Mouse (Mus musculus) neural tube, embryonic 13.5 days (tissue): ENCODE measurements at regions not wholly inside any gene's neighbourhood (a gene's known extent, or its start where the extent isn't known, plus 50 kb on each side); places are given as distances from the start of the nearest gene placed in this dataset.
A peak's percentile ranks its signal among the peaks of the same experiment; 100 is the strongest.

ENCODE experiments used
- ATAC-seq: fragments of 200-750 bp; cut with Nextera tagmentation; 2 replicates; pipeline ENCODE4 v1.8.0; 2017; ENCODE audit warnings: low read depth, mild to moderate bottlenecking, moderate TSS enrichment, moderate library complexity
- H3K27ac ChIP-seq: fragments of 300-500 bp; sonication (generic); replicated peaks from 2 replicates; pipeline ENCODE4 v1.5.1; 2015; ENCODE audit warnings: moderate library complexity, mild to moderate bottlenecking, inconsistent platforms
- H3K27me3 ChIP-seq: fragments of 300-500 bp; sonication (generic); 2 replicates; pipeline ENCODE4 v1.6.1; 2015; ENCODE audit warnings: mild to moderate bottlenecking, inconsistent platforms
- H3K36me3 ChIP-seq: fragments of 300-500 bp; sonication (generic); 2 replicates; pipeline ENCODE4 v1.6.1; 2015; ENCODE audit warnings: mild to moderate bottlenecking, inconsistent platforms
- H3K4me1 ChIP-seq: fragments of 300-500 bp; sonication (generic); replicated peaks from 2 replicates; pipeline ENCODE4 v1.6.1; 2015; ENCODE audit warnings: inconsistent platforms
- H3K4me2 ChIP-seq: fragments of 300-500 bp; sonication (generic); 2 replicates; pipeline ENCODE4 v1.6.1; 2015; ENCODE audit warnings: inconsistent platforms, mild to moderate bottlenecking, moderate library complexity
- H3K4me3 ChIP-seq: fragments of 300-500 bp; sonication (generic); 2 replicates; pipeline ENCODE4 v1.5.1; 2015; ENCODE audit warnings: mild to moderate bottlenecking, inconsistent platforms
- H3K9ac ChIP-seq: fragments of 300-500 bp; sonication (generic); 2 replicates; pipeline ENCODE4 v1.6.1; 2015; ENCODE audit warnings: moderate library complexity, mild to moderate bottlenecking, inconsistent platforms
- H3K9me3 ChIP-seq: fragments of 300-500 bp; sonication (generic); 2 replicates; pipeline ENCODE4 v1.6.1; 2016; ENCODE audit warnings: inconsistent platforms
- WGBS: fragments of 180-500 bp; shearing (Covaris S2); methylation state at CpG from one replicate; pipeline ENCODE4 v1.1.7; 2015; 5-methylcytosine and 5-hydroxymethylcytosine counted together

DNA sequence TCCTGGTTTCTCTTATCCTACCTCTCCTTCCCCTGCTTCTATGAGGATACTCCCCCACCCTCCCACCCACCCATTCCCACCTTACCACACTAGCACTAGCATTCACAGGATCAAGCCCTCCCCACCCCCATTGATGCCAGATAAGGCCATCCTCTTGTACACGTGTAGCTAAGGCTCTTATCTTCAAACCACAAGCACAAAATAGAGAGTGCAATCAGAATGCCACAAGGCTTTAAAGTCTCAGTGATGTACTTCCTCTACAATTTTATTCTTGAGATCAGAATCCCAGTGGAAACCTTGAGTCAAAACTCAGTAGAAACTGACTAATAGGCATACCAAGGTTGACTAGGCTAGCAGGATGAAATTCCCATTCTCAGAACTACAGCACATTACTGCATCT is 348.4 kb downstream of the Speer2 start:
- Histone ChIP-seq H3K27me3 (no peaks in the 10 kb centered on the region), H3K4me1 (no peaks in the 10 kb centered on the region), H3K9me3 (no peaks in the 10 kb centered on the region), H3K4me3 (no peak overlapping the region), H3K36me3 (no peaks in the 10 kb centered on the region), H3K9ac (no peak overlapping the region), H3K27ac (no peak overlapping the region), H3K4me2 (no peak overlapping the region)
- ATAC-seq, result no peak
- 68% methylated on average over 1 of the region's 1 CpGs for WGBS

DNA sequence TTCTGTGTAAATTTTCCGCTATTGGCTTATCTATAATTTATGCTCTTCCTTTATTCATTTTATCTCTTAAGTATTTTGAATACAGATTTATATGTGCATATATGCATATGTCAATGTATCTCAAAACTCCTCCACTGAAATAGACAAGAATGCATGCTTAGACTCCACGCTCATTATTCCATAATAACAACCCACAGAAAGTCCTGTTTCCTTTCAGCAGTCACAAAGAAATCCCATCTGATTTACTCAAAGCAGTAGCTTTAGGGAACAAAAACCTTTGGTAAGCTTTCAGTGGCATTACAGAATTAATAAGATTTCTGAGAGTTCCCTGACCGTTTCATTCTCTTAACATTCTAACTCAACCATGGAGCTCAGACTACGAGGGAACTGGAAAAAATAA is 386.2 kb downstream of the Speer2 start:
- no peaks in the 10 kb centered on the region for H3K27me3 ChIP-seq
- H3K9me3 ChIP-seq, result no peaks in the 10 kb centered on the region
- H3K36me3 ChIP-seq, result no peaks in the 10 kb centered on the region
- H3K4me1 ChIP-seq, result no peaks in the 10 kb centered on the region
- no peak overlapping the region for H3K9ac ChIP-seq
- no peak overlapping the region for H3K4me3 ChIP-seq
- WGBS, result 55% methylated on average over 4 of the region's 4 CpGs
- H3K27ac ChIP-seq, result no peak overlapping the region
- no peak overlapping the region for H3K4me2 ChIP-seq
- ATAC-seq, result no peak

DNA sequence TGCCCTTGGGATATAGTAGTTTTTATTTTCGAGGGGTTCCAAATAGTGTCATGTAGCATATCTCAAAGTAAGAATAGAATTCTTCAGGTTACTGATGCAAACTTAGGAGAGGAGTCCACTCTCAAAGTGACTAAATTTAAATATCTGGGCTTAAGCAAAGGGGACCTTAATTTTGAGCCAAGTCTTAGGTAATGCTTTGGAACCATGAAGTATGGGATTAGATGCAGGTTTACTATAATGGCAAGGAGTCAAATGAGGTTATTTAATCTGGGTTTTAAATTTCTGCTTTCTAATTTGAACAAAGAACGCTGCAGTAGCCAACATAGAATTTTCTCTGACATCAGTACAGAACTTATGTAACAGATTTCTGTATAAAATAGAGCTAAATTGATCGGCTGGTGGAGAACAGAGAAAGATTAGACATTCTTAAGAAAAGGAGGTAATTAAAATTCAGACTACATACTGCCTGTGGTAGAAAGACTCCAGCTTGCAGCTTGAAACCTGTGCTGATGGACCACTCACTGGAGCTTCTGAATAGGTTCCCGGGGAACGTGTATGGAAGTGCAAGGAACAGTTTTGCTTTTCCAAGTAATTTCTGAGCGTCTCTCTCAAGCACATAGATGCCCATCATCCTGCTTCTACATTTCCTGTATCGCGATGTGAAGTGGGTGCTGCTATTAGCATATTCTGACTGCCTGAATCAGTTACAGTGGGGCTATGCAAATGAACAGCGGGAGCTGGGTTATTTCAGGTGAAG is 394.3 kb downstream of the Speer2 start:
- H3K27ac ChIP-seq, result no peak overlapping the region
- no peaks in the 10 kb centered on the region for H3K9me3 ChIP-seq
- peak overlapping the region; percentile 43 for H3K4me2 ChIP-seq
- no peak overlapping the region for H3K9ac ChIP-seq
- no peak for ATAC-seq
- H3K4me3 ChIP-seq, result peak overlapping the region; percentile 25
- no peaks in the 10 kb centered on the region for H3K27me3 ChIP-seq
- WGBS, result 33% methylated on average over 9 of the region's 9 CpGs
- H3K36me3 ChIP-seq, result no peaks in the 10 kb centered on the region
- H3K4me1 ChIP-seq, result no peaks in the 10 kb centered on the region; the same call in 1 of the 2 replicates

DNA sequence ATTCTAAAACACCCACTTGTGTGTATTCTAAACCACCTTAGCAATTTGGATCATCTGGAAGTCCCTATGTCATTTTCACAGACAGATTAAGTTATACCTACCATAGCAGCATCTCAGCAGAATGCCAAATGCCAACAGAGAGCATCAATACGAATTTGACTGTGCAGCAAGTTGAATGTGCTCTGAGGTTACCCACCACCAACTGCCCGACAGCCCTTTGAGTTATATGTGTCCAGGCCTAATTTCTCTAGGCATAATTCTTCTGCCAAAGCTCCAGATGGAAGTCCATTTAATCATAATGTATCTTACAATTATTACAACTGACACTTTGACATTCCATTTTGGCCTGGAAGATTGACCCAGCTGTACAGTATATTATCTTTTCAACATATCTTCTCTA is 404.4 kb downstream of the Speer2 start:
- H3K4me3 ChIP-seq, result no peak overlapping the region
- H3K27ac ChIP-seq, result no peak overlapping the region
- H3K27me3 ChIP-seq, result no peaks in the 10 kb centered on the region
- H3K9me3 ChIP-seq, result no peaks in the 10 kb centered on the region
- H3K36me3 ChIP-seq, result no peaks in the 10 kb centered on the region
- H3K4me2 ChIP-seq, result no peak overlapping the region
- WGBS, result 70% methylated on average over 2 of the region's 2 CpGs
- ATAC-seq, result no peak
- H3K4me1 ChIP-seq, result no peaks in the 10 kb centered on the region
- no peak overlapping the region for H3K9ac ChIP-seq

DNA sequence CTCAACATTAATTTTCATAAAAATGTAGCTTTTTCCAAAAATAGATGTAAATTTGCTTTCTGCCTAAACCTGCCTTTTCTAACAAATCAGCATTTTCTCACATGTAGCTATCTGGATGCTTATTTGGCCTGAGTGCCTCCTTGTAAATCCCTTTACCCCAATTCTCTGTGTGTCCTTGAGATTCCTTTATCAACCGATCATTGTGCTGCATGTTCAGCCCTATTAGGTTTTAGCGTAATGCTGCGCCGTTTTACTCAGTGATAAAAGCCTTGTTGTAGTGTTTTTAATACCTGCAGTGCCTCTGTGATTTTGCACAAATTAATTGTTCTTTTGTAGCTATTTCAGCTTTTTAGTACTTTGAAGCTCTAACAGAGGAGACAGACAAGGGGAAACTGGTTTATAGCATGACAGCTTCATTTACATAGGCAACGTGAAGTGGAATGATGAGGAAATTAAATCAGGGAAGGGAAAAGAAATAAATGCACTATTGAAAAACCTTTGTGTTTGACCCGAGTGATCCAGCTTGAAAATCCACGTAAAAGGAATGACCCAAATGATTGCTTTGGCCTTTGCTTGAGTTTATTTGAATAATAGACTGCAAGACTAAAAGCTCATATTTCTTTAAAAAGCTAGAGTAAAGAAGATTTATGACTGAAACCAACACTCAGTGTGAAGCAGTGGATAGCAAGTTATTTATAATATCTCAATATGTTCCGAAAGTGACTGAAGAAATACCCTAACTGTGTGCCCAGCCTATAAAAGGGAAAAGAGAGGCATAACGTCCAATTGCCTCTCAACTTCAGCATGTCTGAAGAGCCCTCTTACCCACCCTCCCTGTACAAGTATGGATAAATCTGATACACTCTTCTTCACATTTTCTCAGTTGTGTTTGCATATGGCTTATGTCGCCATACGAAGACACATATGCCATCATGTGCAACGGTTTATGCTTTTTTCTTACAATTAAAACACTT is 438.6 kb downstream of the Speer2 start:
- no peak overlapping the region for H3K9ac ChIP-seq
- H3K4me3 ChIP-seq, result no peak overlapping the region
- H3K27me3 ChIP-seq, result no peaks in the 10 kb centered on the region
- H3K4me2 ChIP-seq, result no peak overlapping the region
- no peak overlapping the region for H3K27ac ChIP-seq
- 57% methylated on average over 12 of the region's 12 CpGs for WGBS
- H3K4me1 ChIP-seq, result no peaks in the 10 kb centered on the region
- H3K36me3 ChIP-seq, result no peaks in the 10 kb centered on the region
- H3K9me3 ChIP-seq, result no peaks in the 10 kb centered on the region
- no peak for ATAC-seq
